Mouse (Mus musculus) heart, embryonic 14.5 days (tissue): ENCODE measurements at regions not wholly inside any gene's neighbourhood (a gene's known extent, or its start where the extent isn't known, plus 50 kb on each side); places are given as distances from the start of the nearest gene placed in this dataset.
A peak's percentile ranks its signal among the peaks of the same experiment; 100 is the strongest.

Source experiments
- ATAC-seq: fragments of 200-750 bp; cut with Nextera tagmentation; 2 replicates; pipeline ENCODE4 v1.8.0; 2017; ENCODE audit warnings: low read depth, moderate TSS enrichment; ENCODE audit not compliant: insufficient number of reproducible peaks, insufficient read depth, low FRiP score
- H3K27ac ChIP-seq, 2 experiments: fragments of 200-500 bp in 1 of 2; fragments of 300-500 bp in 1 of 2; sonication (generic) in 1 of 2; replicated peaks in 1 of 2; 2 replicates each; pipeline ENCODE4 v1.5.1; 2012 to 2014; ENCODE audit warnings: low read depth in 2 of 2, low read length in 2 of 2, control low read depth in 1 of 2, mild to moderate bottlenecking in 1 of 2, mixed read lengths in 1 of 2; ENCODE audit not compliant: control insufficient read depth in 1 of 2, insufficient read depth in 1 of 2
- H3K27me3 ChIP-seq: fragments of 300-500 bp; sonication (generic); 2 replicates; pipeline ENCODE4 v1.6.1; 2014; ENCODE audit warnings: mild to moderate bottlenecking, low read length, control low read depth; ENCODE audit not compliant: control insufficient read depth, insufficient read depth
- H3K36me3 ChIP-seq: fragments of 300-500 bp; sonication (generic); 2 replicates; pipeline ENCODE4 v1.6.1; 2014; ENCODE audit warnings: mild to moderate bottlenecking, control low read depth, low read length, mixed read lengths; ENCODE audit not compliant: control insufficient read depth, insufficient read depth
- H3K4me1 ChIP-seq, 2 experiments: fragments of 200-500 bp in 1 of 2; fragments of 300-500 bp in 1 of 2; sonication (generic) in 1 of 2; 2 replicates each; pipeline ENCODE4 v1.6.1; 2012 to 2014; ENCODE audit warnings: low read length in 2 of 2, control low read depth in 1 of 2, mixed read lengths in 1 of 2; ENCODE audit not compliant: control insufficient read depth in 2 of 2, insufficient read depth in 2 of 2
- H3K4me2 ChIP-seq: fragments of 300-500 bp; sonication (generic); 2 replicates; pipeline ENCODE4 v1.6.1; 2014; ENCODE audit warnings: mild to moderate bottlenecking, low read length
- H3K4me3 ChIP-seq, 2 experiments: fragments of 200-500 bp in 1 of 2; fragments of 300-500 bp in 1 of 2; sonication (generic) in 1 of 2; 2 replicates each; pipeline ENCODE4 v1.5.1; 2012 to 2014; ENCODE audit warnings: low read length in 2 of 2, mild to moderate bottlenecking in 2 of 2, control low read depth in 1 of 2, low read depth in 1 of 2, moderate library complexity in 1 of 2; ENCODE audit not compliant: control insufficient read depth in 1 of 2, insufficient read depth in 1 of 2
- H3K9ac ChIP-seq: fragments of 300-500 bp; sonication (generic); 2 replicates; pipeline ENCODE4 v1.6.1; 2014; ENCODE audit warnings: mild to moderate bottlenecking, low read length
- H3K9me3 ChIP-seq: fragments of 300-500 bp; sonication (generic); 2 replicates; pipeline ENCODE4 v1.6.1; 2016; ENCODE audit warnings: low read length, control low read depth; ENCODE audit not compliant: control insufficient read depth
- WGBS: fragments of 180-500 bp; shearing (Covaris S2); extraction: QIAGEN DNeasy Blood & Tissue Kit; methylation state at CpG from one replicate; pipeline ENCODE4 v1.1.7; 2014; 5-methylcytosine and 5-hydroxymethylcytosine counted together

DNA sequence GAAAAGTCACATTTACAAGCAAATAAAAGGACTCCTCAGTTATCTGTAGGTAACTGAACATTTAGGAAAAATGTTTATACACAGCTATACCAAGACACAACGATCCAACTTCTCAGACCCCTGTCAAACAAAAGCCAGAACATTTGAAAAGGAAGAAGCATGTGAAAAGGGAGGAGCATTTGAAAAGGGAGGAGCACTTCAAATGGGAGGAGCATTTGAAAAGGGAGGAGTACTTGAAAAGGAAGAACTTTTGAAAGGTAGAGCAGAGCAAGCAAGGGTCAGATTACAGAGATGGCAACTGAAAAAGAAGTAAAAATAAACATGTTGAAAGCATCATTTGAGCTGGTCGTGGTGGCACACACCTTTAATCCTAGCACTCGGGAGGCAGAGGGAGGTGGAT is 318.3 kb downstream of the Zfp706 start:
- H3K4me1 ChIP-seq, result peaks cover 2 to 10% of the 10 kb centered on the region in 2 experiments; a peak in 1 of 4 replicates
- no peak overlapping the region for H3K4me2 ChIP-seq
- no peak overlapping the region for H3K9ac ChIP-seq
- H3K27ac ChIP-seq, result no peak overlapping the region
- no peaks in the 10 kb centered on the region for H3K27me3 ChIP-seq
- no peak overlapping the region for H3K4me3 ChIP-seq
- no peak for ATAC-seq
- 59% methylated on average over 3 of the region's 3 CpGs for WGBS
- no peaks in the 10 kb centered on the region for H3K9me3 ChIP-seq
- H3K36me3 ChIP-seq, result no peaks in the 10 kb centered on the region

DNA sequence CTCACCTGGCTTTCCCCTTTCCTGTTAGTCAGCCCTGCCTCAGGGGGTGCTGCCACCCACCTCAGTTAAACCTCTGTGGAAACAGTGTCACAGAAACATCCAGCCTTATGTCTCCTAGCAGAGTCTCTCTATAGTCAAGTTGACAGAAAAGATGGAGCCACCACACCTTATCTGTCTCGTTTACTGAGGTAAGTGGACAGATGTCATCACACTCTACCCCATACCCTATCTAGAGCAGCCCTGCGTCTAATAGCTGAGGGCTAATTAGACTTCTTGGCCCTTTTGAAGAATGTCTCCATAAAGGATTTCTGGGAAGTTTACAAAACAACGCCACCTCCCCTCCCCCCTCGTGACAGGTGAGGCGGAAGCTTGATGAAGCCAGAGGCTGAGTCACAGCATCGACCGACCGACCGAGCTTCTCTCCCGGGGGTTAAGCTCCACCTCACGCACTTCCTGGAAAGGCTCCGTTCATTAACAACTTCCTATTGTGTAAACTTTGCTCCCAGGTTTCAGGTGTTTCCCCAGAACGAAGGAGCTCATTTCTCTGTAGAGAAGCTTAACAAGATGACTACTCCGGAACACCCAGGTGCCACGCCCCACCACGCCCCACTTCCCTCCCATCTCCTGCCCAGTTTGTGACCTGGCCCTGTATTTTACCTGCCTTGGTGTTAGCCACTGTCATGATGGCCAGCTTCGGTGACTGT is 319.4 kb downstream of the Zfp706 start:
- no peak for ATAC-seq
- H3K4me3 ChIP-seq, result peak overlapping the region in 1 of 2 experiments; percentile 13; a peak in 1 of 4 replicates
- H3K9me3 ChIP-seq, result no peaks in the 10 kb centered on the region
- H3K4me2 ChIP-seq, result peak overlapping the region; percentile 56
- H3K27ac ChIP-seq, result no peak overlapping the region
- no peak overlapping the region for H3K9ac ChIP-seq
- no peaks in the 10 kb centered on the region for H3K36me3 ChIP-seq
- peaks cover 2 to 10% of the 10 kb centered on the region in 2 experiments; a peak in 1 of 4 replicates for H3K4me1 ChIP-seq
- no peaks in the 10 kb centered on the region for H3K27me3 ChIP-seq
- WGBS, result 5% methylated on average over 17 of the region's 17 CpGs

DNA sequence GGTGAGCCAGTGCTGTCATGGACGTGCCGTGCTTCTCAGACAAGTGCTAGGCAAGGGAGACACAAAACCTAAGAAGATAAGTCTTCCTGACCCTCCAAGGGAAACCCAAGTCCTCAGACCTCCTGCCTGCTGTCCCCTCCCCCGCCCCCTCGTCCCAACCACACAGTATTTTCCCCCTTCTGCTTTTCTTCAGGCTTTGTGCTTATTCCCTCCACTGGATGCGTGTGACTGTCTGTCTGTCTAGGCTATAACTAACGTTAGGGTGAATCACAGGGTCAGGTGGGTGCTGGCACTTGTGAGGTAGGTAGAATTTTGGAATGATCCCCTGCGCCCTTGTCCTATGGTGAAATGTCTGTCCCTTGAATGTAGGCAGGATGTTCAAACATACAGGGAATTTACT is 322.9 kb downstream of the Zfp706 start:
- Histone ChIP-seq H3K36me3 (no peaks in the 10 kb centered on the region), H3K4me1 (peaks cover 2 to 10% of the 10 kb centered on the region in 2 experiments; a peak in 1 of 4 replicates), H3K4me3 (no peak overlapping the region), H3K4me2 (no peak overlapping the region), H3K9ac (no peak overlapping the region), H3K9me3 (no peaks in the 10 kb centered on the region), H3K27ac (no peak overlapping the region), H3K27me3 (no peaks in the 10 kb centered on the region)
- 67% methylated on average over 7 of the region's 7 CpGs for WGBS
- no peak for ATAC-seq

DNA sequence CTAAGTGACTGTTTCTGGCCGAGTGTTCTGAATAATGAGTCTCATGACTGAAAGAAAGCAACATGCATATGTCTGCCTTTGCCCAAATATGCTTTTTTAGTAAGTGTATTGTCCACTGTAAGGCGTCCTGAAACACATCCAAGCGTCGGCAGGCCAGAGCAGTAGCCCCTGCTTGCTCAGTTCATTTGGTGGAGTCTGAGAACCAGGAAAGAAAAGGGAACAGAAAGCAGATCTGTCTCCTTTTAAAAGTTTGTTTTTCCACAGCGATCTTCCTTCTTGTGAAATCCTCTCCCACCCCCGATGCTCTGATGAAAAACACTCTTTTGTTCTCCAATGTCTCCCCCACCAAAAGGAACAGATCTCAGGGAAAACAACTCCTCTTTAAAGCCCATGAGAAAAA is 324.7 kb downstream of the Zfp706 start:
- WGBS, result 39% methylated on average over 6 of the region's 6 CpGs

GRCm38 (mm10) chr15:36682159-36682558 is 325.4 kb downstream of the Zfp706 start:
- no peaks in the 10 kb centered on the region for H3K36me3 ChIP-seq
- H3K4me3 ChIP-seq, result no peak overlapping the region
- ATAC-seq, result no peak
- H3K27ac ChIP-seq, result 0 out of 4 replicates have a peak overlapping the region, but pooled peaks of 1 of the 2 experiments have one; percentile 28
- no peaks in the 10 kb centered on the region for H3K27me3 ChIP-seq
- no peak overlapping the region for H3K9ac ChIP-seq
- no peaks in the 10 kb centered on the region for H3K9me3 ChIP-seq
- 54% methylated on average over 5 of the region's 5 CpGs for WGBS
- H3K4me1 ChIP-seq, result no peaks in the 10 kb centered on the region; a peak in 1 of 4 replicates
- H3K4me2 ChIP-seq, result no peak overlapping the region

More for the DNA sequence above, 324.7 kb downstream of the Zfp706 start:
- no peak for ATAC-seq
- Histone ChIP-seq H3K27me3 (no peaks in the 10 kb centered on the region), H3K9me3 (no peaks in the 10 kb centered on the region), H3K36me3 (no peaks in the 10 kb centered on the region), H3K4me3 (no peak overlapping the region), H3K9ac (no peak overlapping the region), H3K4me1 (peaks cover 0 to under 1% of the 10 kb centered on the region in 2 experiments; a peak in 1 of 4 replicates), H3K4me2 (no peak overlapping the region), H3K27ac (0 out of 4 replicates have a peak overlapping the region, but pooled peaks of 1 of the 2 experiments have one; percentile 28)

DNA sequence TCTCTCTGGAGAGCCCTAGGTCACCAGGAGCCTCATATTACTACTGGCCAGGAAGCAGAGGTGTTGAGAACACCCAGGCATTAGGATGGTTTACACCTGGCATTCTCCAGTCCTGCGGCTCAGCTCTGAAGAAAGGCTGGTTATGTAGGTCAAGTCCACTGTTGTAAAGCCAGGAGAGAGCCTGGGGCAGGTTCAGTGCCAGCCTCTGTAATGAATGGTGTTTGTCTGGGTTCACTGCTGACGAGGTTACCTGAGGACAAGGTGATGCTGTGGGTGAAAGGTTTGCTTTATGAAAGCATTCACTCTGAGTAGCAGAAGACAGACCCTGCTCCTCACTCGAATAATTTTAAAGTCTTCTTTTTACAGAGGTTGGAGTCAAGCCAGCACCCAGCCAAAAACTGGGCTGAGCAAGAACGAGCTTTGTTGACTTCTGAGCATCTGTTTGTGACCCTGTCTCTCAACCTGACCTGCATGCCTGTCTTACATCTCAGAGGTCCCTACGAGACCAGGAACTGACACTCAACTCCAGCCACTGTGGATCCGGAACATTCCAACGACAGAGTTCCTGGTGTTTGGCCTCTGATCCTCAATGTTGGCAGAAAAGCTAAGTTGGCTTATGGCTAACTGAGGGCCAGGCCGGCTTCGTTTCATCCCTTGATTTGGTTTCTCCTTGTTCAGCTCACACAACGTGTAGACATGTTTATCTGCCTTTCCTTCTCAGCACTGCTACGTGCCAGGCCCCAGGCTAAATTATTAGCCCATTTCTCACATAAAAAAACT is 327.0 kb downstream of the Zfp706 start:
- H3K27me3 ChIP-seq, result no peaks in the 10 kb centered on the region
- no peaks in the 10 kb centered on the region for H3K36me3 ChIP-seq
- no peak for ATAC-seq
- no peak overlapping the region for H3K9ac ChIP-seq
- no peak overlapping the region for H3K4me2 ChIP-seq
- 66% methylated on average over 11 of the region's 11 CpGs for WGBS
- H3K4me1 ChIP-seq, result no peaks in the 10 kb centered on the region; a peak in 1 of 4 replicates
- H3K4me3 ChIP-seq, result no peak overlapping the region
- H3K27ac ChIP-seq, result no peak overlapping the region
- no peaks in the 10 kb centered on the region for H3K9me3 ChIP-seq

DNA sequence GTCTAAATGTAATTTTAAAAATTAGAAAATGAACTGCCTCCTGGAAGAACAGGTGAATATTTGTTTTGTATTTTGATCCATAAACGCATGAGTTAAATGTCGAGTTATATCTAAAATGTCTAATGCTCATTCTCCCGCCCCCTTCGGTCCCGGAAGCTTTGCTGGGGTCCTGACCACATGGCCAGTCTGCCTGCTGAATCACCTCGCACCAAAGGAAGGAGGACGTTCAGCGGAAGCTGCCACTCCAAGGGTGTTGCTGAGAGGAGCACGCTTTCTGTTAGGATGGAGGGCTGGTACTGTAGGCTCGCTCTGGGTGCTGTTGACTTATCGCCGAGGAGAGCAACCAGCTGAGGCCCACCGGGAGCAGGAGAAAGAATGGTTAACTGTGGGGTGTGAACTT is 328.0 kb downstream of the Zfp706 start:
- Histone ChIP-seq H3K36me3 (no peaks in the 10 kb centered on the region), H3K27me3 (no peaks in the 10 kb centered on the region), H3K9ac (no peak overlapping the region), H3K4me2 (no peak overlapping the region), H3K4me3 (no peak overlapping the region), H3K27ac (no peak overlapping the region), H3K4me1 (no peaks in the 10 kb centered on the region; a peak in 1 of 4 replicates), H3K9me3 (no peaks in the 10 kb centered on the region)
- ATAC-seq, result no peak
- 78% methylated on average over 13 of the region's 13 CpGs for WGBS
